22 mouse cellular contexts compared by ENCODE assay signal in the genomic region with DNA sequence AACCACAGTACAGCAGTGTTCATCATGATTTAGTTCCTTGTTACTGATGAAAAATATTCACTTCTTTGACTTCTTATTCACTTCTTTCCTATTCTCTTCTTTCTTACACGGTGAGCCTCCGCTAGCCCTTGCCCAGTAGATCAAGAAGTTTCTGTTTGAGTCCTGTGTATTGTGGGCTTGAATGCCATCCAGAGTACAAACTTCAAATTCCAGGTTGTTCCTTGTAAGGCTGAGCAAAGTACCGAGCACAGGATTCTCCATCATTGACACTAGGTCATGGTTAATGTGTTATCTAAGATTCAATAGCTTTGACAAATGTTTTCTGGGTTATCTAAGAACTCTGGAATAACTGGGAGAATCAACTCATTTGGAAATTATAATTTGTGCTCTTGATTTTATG.
"Had no signal": no experiment of that assay in that cellular context is flagged by ENCODE, and none has a peak within 500 bp of the region (broad histone marks: within the 10 kb centered on the region; RNA-seq: fewer than 3 reads in every experiment).

No protein-coding gene starts in this region.

- H3K27me3 ChIP-seq: limb, embryonic 13.5 days; midbrain, embryonic 12.5 days; midbrain, embryonic 15.5 days; neural tube, embryonic 12.5 days; neural tube, embryonic 15.5 days; stomach, embryonic 15.5 days had no signal

- H3K9me3 ChIP-seq: limb, embryonic 10.5 days; limb, embryonic 13.5 days; midbrain, embryonic 12.5 days; midbrain, embryonic 15.5 days; neural tube, embryonic 12.5 days; neural tube, embryonic 15.5 days; stomach, embryonic 15.5 days had no signal

- ATAC-seq: hindbrain, postnatal 0 days; inflammation-experienced regulatory T-cells, adult 6 months; intestine, embryonic 16.5 days; liver, postnatal 0 days; lung, postnatal 0 days; midbrain, embryonic 15.5 days had no signal

- H3K4me3 ChIP-seq: layer of hippocampus, adult 2 months; limb, embryonic 10.5 days; limb, embryonic 13.5 days; midbrain, embryonic 12.5 days; midbrain, embryonic 15.5 days; neural tube, embryonic 12.5 days; neural tube, embryonic 15.5 days; stomach, embryonic 15.5 days had no signal

- H3K4me2 ChIP-seq: limb, embryonic 13.5 days; lung, embryonic 14.5 days; midbrain, embryonic 12.5 days; midbrain, embryonic 15.5 days; neural tube, embryonic 12.5 days; neural tube, embryonic 15.5 days; stomach, embryonic 15.5 days had no signal

- DNase-seq: layer of hippocampus, adult 9-11 months; liver; liver, postnatal 0 days; lung, embryonic 14.5 days; right cerebral cortex, adult 18-20 months; right cerebral cortex, postnatal 14 days; right cerebral cortex, postnatal 4 days; thymus, postnatal 25 days had no signal

- H3K36me3 ChIP-seq: limb, embryonic 10.5 days; limb, embryonic 13.5 days; midbrain, embryonic 12.5 days; midbrain, embryonic 15.5 days; neural tube, embryonic 12.5 days; neural tube, embryonic 15.5 days; stomach, embryonic 15.5 days had no signal

- H3K9ac ChIP-seq: limb, embryonic 13.5 days; liver, embryonic 14.5 days; liver, postnatal 0 days; lung, embryonic 14.5 days; midbrain, embryonic 12.5 days; midbrain, embryonic 15.5 days; neural tube, embryonic 12.5 days; neural tube, embryonic 15.5 days; stomach, embryonic 15.5 days had no signal

- H3K27ac ChIP-seq: hindbrain, postnatal 0 days; layer of hippocampus, adult 2 months; limb, embryonic 10.5 days; limb, embryonic 13.5 days; liver, embryonic 14.5 days; macrophage; midbrain, embryonic 12.5 days; midbrain, embryonic 15.5 days; neural tube, embryonic 12.5 days; neural tube, embryonic 15.5 days; stomach, embryonic 15.5 days had no signal

- H3K4me1 ChIP-seq: limb, embryonic 13.5 days; neural tube, embryonic 12.5 days; neural tube, embryonic 15.5 days; stomach, embryonic 15.5 days had no signal
